Mouse (Mus musculus) hindbrain, embryonic 14.5 days (tissue): ENCODE measurements around the gene Heg1. TPM values are rescaled to one million over a fixed set of nuclear protein-coding genes. Genes with fewer than 3 reads are reported as not detected.
A peak's percentile ranks its signal among the peaks of the same experiment; 100 is the strongest.

Experiments
- ATAC-seq: fragments of 200-750 bp; cut with Nextera tagmentation; 2 replicates; pipeline ENCODE4 v1.8.0; 2017; ENCODE audit warnings: moderate number of reproducible peaks, mild to moderate bottlenecking, moderate TSS enrichment, moderate library complexity; ENCODE audit not compliant: low FRiP score
- DNase-seq: peaks from one replicate; pipeline ENCODE4 v3.0.0-alpha.2; 2015; ENCODE audit warnings: low spot score
- H3K27ac ChIP-seq: fragments of 300-500 bp; sonication (generic); 2 replicates; pipeline ENCODE4 v1.5.1; 2014; ENCODE audit warnings: mild to moderate bottlenecking, moderate library complexity
- H3K27me3 ChIP-seq: fragments of 300-500 bp; sonication (generic); 2 replicates; pipeline ENCODE4 v1.6.1; 2014; ENCODE audit warnings: mild to moderate bottlenecking, low read length, mixed read lengths; ENCODE audit not compliant: control insufficient read depth, insufficient read depth
- H3K36me3 ChIP-seq: fragments of 300-500 bp; sonication (generic); replicated peaks from 2 replicates; pipeline ENCODE4 v1.6.1; 2014; ENCODE audit not compliant: control insufficient read depth, insufficient read depth
- H3K4me1 ChIP-seq: fragments of 300-500 bp; sonication (generic); replicated peaks from 2 replicates; pipeline ENCODE4 v1.6.1; 2014; ENCODE audit warnings: antibody characterized with exemption, low read length, mixed read lengths; ENCODE audit not compliant: control insufficient read depth, insufficient read depth
- H3K4me2 ChIP-seq: fragments of 300-500 bp; sonication (generic); replicated peaks from 2 replicates; pipeline ENCODE4 v1.6.1; 2014; ENCODE audit warnings: mild to moderate bottlenecking, moderate library complexity
- H3K4me3 ChIP-seq: fragments of 300-500 bp; sonication (generic); replicated peaks from 2 replicates; pipeline ENCODE4 v1.5.1; 2014; ENCODE audit warnings: mild to moderate bottlenecking, low read length
- H3K9ac ChIP-seq: fragments of 300-500 bp; sonication (generic); 2 replicates; pipeline ENCODE4 v1.6.1; 2014
- H3K9me3 ChIP-seq: fragments of 300-500 bp; sonication (generic); 2 replicates; pipeline ENCODE4 v1.6.1; 2016; ENCODE audit warnings: low read length; ENCODE audit not compliant: control insufficient read depth
- WGBS: fragments of 180-500 bp; shearing (Covaris S2); extraction: QIAGEN DNeasy Blood & Tissue Kit; methylation state at CpG from one replicate; pipeline ENCODE4 v1.1.7; 2014; 5-methylcytosine and 5-hydroxymethylcytosine counted together
- polyA plus RNA-seq: library from polyadenylated mRNA; unstranded; fragments of >200 nt; fragmentation: Nextera tagmentation; extraction: Ambion mirVana; gene quantifications from 2 replicates; pipeline ENCODE4 v1.2.1, GENCODE M21; 2014

Gene Heg1
- polyA plus RNA-seq, 1 experiment from 2014 or later = 10.7 TPM

DNA sequence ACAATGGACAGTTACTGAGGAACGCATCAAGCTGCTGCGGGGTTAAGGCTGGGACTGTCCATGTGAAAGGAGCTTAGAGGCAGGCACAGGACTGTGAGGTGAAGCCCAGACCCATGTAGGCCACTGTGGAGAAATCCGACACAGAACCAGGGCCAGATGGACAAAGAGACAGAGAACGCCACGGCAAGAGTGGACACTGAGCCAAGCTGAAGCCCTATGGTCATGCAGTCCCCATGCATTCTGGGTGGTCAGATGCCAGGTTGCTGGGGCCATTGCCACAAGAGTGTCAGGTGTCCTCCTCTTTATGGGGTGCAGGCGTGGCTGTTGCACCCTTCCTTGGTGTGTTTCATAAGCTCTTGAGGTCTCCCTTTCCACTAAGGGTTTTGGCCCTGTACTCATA, 49.7 kb downstream of the Heg1 start:
- Histone ChIP-seq H3K4me1 (peaks cover 21% of the 10 kb centered on the region), H3K27ac (no peak overlapping the region), H3K27me3 (no peaks in the 10 kb centered on the region), H3K9ac (no peak overlapping the region), H3K9me3 (no peaks in the 10 kb centered on the region), H3K4me3 (no peak overlapping the region), H3K36me3 (no peaks in the 10 kb centered on the region; the same call in 1 of the 2 replicates), H3K4me2 (no peak overlapping the region)
- WGBS = 92% methylated on average over 6 of the region's 6 CpGs
- DNase-seq = no peak
- no peak for ATAC-seq

DNA sequence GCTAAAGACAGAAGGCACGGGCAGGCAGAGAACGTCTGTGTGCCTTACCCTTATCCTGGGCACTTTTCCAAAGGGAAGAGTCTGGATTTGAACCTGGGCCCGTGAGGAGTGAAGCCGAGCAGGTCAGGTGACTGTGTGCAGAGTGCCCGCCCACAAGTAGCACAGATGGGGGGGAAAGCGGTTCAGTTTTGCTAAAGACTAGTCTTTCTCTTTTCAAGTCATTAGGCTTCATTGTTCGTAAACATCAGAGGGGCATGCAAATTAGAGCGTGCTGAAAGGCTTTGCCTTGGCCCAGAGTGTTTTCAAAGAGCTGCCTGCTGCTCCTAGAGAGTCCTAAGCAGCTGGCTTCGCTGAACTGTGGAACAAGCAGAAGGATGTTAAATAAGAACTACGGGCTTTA, 50.4 kb downstream of the Heg1 start:
- 10% methylated on average over 10 of the region's 10 CpGs for WGBS
- Histone ChIP-seq H3K9ac (no peak overlapping the region), H3K9me3 (no peaks in the 10 kb centered on the region), H3K4me2 (no peak overlapping the region), H3K4me1 (peaks cover 22% of the 10 kb centered on the region), H3K27me3 (no peaks in the 10 kb centered on the region), H3K36me3 (no peaks in the 10 kb centered on the region; the same call in 1 of the 2 replicates), H3K27ac (peak overlapping the region; percentile 43), H3K4me3 (no peak overlapping the region)
- DNase-seq (peak; percentile 68), ATAC-seq (peak; percentile 86)

DNA sequence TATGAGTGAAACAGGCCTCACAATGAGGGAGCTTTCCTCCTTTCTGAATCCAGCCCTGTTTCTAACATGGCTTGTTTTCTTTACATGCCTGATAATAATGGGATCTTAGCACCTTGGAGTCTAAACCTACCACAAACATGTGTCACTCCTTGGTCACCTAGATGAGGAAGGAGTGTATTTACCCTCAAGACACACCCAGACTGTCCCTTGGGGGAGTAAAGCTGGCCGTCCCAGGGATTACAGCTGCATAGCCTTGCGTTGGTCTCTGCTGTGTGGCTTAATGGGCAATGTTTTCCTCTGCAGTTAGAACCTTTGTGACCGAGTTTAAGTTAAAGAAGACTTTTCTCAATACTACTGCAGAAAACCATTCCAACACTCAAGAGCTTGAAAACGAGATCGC, 51.1 kb downstream of the Heg1 start:
- H3K27ac ChIP-seq = peak overlapping the region; percentile 43
- no peak overlapping the region for H3K4me2 ChIP-seq

DNA sequence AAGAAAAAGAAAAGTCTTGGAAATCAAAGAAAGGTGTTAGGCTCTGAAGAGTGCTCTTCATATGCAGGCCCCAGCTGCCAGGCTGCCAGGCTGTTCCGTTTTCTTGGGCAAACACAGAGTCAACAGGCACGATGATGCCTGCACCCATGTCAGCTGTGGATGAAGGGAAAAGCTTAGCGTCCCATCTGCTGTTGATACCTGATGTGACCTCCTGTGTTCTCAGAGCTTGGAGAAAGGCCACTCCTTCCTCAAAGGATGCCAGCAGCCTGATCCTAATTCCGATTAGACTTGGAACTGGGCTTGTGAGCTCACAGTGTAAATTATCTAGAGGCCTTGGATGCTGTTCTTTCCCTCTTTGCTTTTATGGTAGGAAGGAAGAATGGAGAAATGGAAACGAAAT, 51.6 kb downstream of the Heg1 start:
- ATAC-seq (no peak), DNase-seq (no peak)
- Histone ChIP-seq H3K27me3 (no peaks in the 10 kb centered on the region), H3K9me3 (no peaks in the 10 kb centered on the region), H3K4me1 (peaks cover 24% of the 10 kb centered on the region), H3K4me2 (no peak overlapping the region), H3K36me3 (no peaks in the 10 kb centered on the region), H3K27ac (no peak overlapping the region), H3K4me3 (no peak overlapping the region), H3K9ac (no peak overlapping the region)
- 47% methylated on average over 5 of the region's 5 CpGs for WGBS

More for the DNA sequence above, 51.1 kb downstream of the Heg1 start:
- H3K27me3 ChIP-seq = no peaks in the 10 kb centered on the region
- H3K4me1 ChIP-seq = peaks cover 24% of the 10 kb centered on the region
- H3K4me3 ChIP-seq = no peak overlapping the region
- no peaks in the 10 kb centered on the region for H3K9me3 ChIP-seq
- H3K36me3 ChIP-seq = no peaks in the 10 kb centered on the region
- H3K9ac ChIP-seq = no peak overlapping the region
- DNase-seq (no peak), ATAC-seq (no peak)
- WGBS = 43% methylated on average over 5 of the region's 5 CpGs

DNA sequence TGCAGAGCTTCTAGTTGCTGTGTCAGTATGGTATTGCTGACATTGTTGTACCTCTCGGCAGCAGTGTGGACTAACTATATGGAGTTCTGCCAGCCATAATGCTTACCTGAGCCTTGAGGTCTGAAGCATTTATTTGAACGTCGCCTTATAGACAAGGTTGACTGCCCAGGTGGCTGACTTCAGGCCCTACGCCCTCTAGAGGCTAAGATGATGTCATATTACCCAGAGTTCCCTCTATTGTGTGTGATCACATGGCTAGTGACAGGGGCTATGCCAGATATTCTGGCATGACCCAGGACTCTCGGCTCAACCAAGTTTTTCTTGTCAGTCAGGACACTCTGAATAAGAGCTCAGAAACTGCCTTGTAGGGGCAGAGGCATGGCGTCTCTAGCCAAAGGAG, 52.6 kb downstream of the Heg1 start:
- peaks cover 33% of the 10 kb centered on the region for H3K4me1 ChIP-seq
- H3K4me2 ChIP-seq = no peak overlapping the region
- H3K27me3 ChIP-seq = no peaks in the 10 kb centered on the region
- DNase-seq (no peak), ATAC-seq (no peak)
- no peaks in the 10 kb centered on the region for H3K36me3 ChIP-seq
- no peak overlapping the region for H3K27ac ChIP-seq
- no peak overlapping the region for H3K9ac ChIP-seq
- H3K4me3 ChIP-seq = no peak overlapping the region
- H3K9me3 ChIP-seq = no peaks in the 10 kb centered on the region
- 78% methylated on average over 6 of the region's 6 CpGs for WGBS

DNA sequence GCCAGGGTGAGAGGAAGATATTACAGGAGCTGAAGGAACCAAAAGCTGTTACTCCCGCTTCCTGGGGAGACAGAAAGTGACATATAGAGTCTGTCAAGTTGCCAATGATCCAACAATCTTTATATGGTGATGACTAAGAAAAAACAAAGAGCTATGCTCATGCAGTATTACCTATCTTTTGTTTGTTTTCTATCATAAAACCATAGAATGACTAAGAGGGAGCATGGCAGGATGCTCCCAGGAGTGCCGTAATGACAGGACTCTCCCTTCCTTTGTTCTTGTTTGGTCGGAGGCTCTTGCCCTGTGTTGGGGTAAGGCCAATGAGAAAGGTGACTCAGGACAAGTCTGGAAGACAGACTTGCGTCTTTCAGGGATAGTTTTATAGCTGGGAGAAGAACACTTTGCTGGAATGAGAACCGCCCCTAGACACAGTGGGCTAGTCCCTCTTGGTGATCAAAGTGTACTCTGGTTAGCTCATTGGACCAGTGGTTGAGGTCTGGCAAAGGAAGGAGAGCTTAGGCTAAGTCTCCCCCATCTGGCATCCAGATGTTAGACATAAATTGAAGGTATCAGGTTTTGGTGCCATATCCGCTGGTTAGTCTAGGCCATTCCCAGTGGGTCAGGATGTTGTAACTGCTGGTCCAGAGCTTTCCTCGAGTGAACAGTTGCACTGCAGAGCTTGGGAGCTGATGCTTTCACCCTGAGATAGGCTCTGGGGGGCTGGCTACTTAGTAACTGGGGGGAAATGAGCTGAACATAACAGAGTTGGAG, 55.0 kb downstream of the Heg1 start:
- Histone ChIP-seq H3K36me3 (no peaks in the 10 kb centered on the region), H3K27me3 (no peaks in the 10 kb centered on the region), H3K4me1 (peaks cover 23% of the 10 kb centered on the region), H3K9me3 (no peaks in the 10 kb centered on the region), H3K4me3 (no peak overlapping the region), H3K9ac (no peak overlapping the region), H3K4me2 (no peak overlapping the region), H3K27ac (no peak overlapping the region)
- no peak for DNase-seq
- ATAC-seq = no peak
- WGBS = 75% methylated on average over 7 of the region's 7 CpGs

DNA sequence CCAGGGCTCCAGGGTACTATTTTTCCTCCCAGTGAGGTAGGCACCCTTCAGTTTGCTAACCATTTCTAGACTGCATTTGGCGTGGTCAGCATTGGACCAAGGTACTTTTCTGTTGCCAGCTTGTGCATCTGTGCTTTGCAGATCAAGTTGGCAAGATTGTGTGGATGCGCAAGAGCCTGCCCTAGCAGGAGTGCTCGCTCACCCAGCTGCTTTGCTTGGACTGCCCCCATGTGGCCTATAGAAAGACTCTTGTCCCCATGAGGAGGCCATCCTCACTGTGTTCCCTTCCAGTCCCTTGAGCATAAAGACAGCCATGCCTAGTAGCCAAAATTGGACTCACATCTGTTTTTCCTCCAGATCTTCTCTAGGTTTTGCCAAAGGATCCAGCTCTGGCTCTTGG, 55.6 kb downstream of the Heg1 start:
- Histone ChIP-seq H3K27ac (no peak overlapping the region), H3K4me3 (no peak overlapping the region), H3K9ac (no peak overlapping the region), H3K36me3 (no peaks in the 10 kb centered on the region), H3K4me2 (no peak overlapping the region), H3K4me1 (peaks cover 23% of the 10 kb centered on the region), H3K9me3 (no peaks in the 10 kb centered on the region), H3K27me3 (no peaks in the 10 kb centered on the region)
- peak; percentile 69 for DNase-seq
- ATAC-seq = peak; percentile 59; the same call in 1 of the 2 replicates
- 40% methylated on average over 3 of the region's 3 CpGs for WGBS

DNA sequence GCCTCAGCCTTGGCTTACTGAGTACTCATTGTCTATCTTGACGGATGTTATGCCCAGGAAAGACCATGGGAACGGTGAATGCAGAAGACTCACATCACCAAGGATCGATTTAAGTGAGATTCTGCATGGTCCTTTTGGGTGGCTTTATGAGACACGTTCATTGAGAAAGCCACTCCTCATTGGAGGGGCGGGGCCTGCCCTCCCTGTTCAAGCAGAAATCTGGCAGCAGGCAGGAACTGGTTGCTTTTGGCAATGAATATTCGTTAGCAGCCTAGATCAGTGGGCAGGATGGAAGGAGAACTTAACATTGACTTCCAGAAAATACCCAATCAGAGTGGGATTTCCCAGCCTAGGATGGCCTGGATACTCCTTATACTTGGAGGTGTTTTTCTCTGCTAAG, 56.2 kb downstream of the Heg1 start:
- no peak overlapping the region for H3K9ac ChIP-seq
- H3K9me3 ChIP-seq = no peaks in the 10 kb centered on the region
- no peak for ATAC-seq
- no peak overlapping the region for H3K4me3 ChIP-seq
- H3K4me2 ChIP-seq = no peak overlapping the region
- DNase-seq = no peak
- H3K36me3 ChIP-seq = no peaks in the 10 kb centered on the region
- WGBS = 48% methylated on average over 6 of the region's 6 CpGs
- no peaks in the 10 kb centered on the region for H3K27me3 ChIP-seq
- H3K27ac ChIP-seq = no peak overlapping the region
- peaks cover 20% of the 10 kb centered on the region for H3K4me1 ChIP-seq

DNA sequence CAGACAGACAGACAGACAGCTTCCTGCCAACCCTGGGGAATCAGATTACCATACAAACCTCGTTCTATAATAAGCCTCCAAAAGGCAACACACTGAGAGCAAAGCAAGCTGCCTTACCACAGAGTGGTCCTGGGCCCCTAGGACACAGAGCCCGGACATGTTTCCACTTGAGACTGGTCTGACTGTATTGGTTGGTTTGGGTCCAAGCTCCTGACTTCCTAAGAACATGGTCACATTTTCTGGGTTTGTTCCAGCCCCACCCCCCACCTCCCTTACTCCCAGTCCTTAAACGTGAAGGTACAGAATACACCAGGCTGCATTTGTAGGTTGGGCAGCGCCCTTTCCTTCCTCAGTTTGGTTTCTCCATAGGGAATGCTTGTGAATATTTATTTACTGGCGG, 57.6 kb downstream of the Heg1 start:
- DNase-seq = no peak
- H3K4me1 ChIP-seq = peaks cover 17% of the 10 kb centered on the region

DNA sequence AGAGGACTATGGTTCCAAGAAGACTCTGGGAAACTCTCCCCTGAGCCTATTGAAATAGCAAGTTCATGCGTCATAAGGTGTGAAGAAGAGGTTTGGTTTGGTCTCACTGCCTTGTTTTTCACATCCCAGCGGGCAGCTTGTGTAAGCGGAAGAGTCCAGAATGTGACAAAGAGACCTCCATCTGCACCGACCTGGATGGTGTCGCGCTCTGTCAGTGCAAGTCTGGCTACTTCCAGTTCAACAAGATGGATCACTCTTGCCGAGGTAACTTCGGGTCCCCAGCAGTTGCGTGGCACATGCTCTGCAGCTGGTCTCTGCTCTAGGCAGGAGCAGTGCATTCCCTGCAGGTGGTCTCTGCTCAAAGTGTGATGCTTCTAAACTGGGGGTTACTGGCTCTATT, 58.1 kb downstream of the Heg1 start:
- ATAC-seq = no peak
- Histone ChIP-seq H3K4me1 (peaks cover 16% of the 10 kb centered on the region), H3K27ac (no peak overlapping the region), H3K27me3 (no peaks in the 10 kb centered on the region), H3K9me3 (no peaks in the 10 kb centered on the region), H3K4me3 (no peak overlapping the region), H3K36me3 (no peaks in the 10 kb centered on the region), H3K9ac (no peak overlapping the region), H3K4me2 (no peak overlapping the region)
- 55% methylated on average over 9 of the region's 9 CpGs for WGBS
- DNase-seq = no peak

More for the DNA sequence above, 57.6 kb downstream of the Heg1 start:
- no peak for ATAC-seq
- H3K36me3 ChIP-seq = no peaks in the 10 kb centered on the region
- no peak overlapping the region for H3K4me3 ChIP-seq
- no peak overlapping the region for H3K9ac ChIP-seq
- 45% methylated on average over 5 of the region's 5 CpGs for WGBS
- no peaks in the 10 kb centered on the region for H3K27me3 ChIP-seq
- no peak overlapping the region for H3K4me2 ChIP-seq
- H3K9me3 ChIP-seq = no peaks in the 10 kb centered on the region
- no peak overlapping the region for H3K27ac ChIP-seq
